Mouse (Mus musculus): Measurements from ENCODE around the gene Lamc2. TPM values are rescaled to one million over a fixed set of nuclear protein-coding genes. Genes with fewer than 3 reads are reported as not detected.

Gene Lamc2
- polyA plus RNA-seq (2014; fragmentation: Nextera tagmentation; extraction: Ambion mirVana) = 4.0 and 4.6 TPM in 2 replicates

DNA sequence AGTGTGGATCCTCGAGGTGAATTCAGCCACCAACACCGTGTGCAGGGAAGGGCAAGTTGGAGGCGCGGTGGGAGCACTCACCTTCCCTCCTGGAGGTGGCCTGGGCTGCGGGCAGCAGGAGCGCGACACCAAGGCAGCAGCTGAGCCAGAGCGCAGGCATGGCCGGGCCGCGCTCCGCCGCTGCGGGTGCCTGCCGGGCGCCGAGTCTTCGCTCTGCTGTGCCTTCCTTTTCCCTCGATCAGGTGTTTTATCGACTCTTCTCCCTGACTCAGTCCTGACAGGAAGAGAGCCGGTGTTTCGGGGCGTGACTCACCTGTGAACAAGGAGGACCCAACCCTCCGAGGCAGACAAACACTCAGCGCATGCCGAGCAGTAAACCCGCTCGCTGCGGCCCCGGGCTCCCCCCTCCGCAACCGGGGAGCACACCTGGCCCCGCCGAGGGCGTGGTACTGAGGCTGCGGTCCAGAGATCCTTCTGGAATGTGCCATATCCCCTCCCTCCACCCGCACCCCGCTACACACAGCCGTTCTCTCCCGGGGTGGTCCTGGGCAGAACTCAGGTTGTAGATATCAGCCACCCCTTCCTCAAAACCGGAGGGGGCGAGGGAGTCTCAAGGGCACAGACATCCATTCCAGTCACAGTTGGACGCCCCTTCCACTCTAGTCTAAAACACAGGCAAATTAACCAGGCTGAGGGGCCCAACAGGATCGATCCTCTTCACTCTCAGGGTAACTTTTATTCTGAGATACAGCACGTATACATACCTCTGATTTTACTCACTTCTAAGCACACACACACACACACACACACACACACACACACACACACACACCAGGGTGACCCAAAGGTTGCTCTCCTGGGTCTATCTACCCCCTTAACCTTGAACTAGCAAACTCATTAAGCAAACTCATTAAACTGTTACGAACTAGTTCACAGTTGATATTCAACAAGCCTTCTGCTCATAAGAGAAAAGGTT is at the start of gene Lamc2:
Lamc2 (minus strand) TSS at position 620 of the 976 bp plus-strand sequence.
- 3% methylated on average over 45 of the region's 46 CpGs for WGBS
- peak; percentile 58; the same call in 1 of the 2 replicates for ATAC-seq (replicated peaks; ENCODE audit: insufficient number of reproducible peaks, low FRiP score, low TSS enrichment, low read depth)
- Histone ChIP-seq H3K9ac (replicated peaks; ENCODE audit: low read length) (peak within 1 kb of the TSS; percentile 23), H3K9me3 (replicated peaks; ENCODE audit: control insufficient read depth, low read length) (no peaks in the 10 kb centered on the region), H3K4me3 (ENCODE audit: low read depth, low read length) (peak within 1 kb of the TSS; percentile 32), H3K27me3 (ENCODE audit: control insufficient read depth, insufficient read depth, low read length) (peaks cover 16% of the 10 kb centered on the region), H3K36me3 (replicated peaks; ENCODE audit: control insufficient read depth, insufficient read depth, low read depth, low read length) (no peaks in the 10 kb centered on the region), H3K4me2 (ENCODE audit: low read depth, low read length) (peak within 1 kb of the TSS; percentile 76), H3K4me1 (ENCODE audit: control insufficient read depth, insufficient read depth, low read length) (no peaks in the 10 kb centered on the region; the same call in 1 of the 2 replicates), H3K27ac (replicated peaks; ENCODE audit: low read depth, low read length) (no peak within 1 kb of the TSS)
- peak; percentile 49 for DNase-seq (ENCODE audit: low spot score)

DNA sequence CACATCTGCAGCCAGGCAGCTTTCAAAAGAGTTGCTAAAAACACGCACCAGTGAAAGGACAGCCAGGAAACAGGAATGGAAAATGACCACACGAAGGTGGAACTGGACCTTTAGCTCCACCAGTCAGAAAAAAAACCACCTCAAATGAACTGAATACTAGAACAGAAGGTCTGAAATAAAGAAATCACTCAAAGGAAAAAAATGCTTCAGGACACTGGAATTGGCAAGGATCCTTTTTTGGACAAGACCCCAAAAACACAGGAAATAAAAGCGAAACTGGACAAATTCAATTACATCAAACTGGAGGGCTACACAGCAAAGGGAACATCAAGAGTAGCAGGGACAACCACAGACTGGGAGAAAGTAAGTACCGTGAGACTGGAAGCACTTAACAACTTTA is 49.3 kb upstream of the Lamc2 start:
- H3K36me3 ChIP-seq (replicated peaks; ENCODE audit: control insufficient read depth, insufficient read depth, low read depth, low read length) = peaks cover 2% of the 10 kb centered on the region
- no peak overlapping the region for H3K4me2 ChIP-seq (ENCODE audit: low read depth, low read length)
- no peaks in the 10 kb centered on the region for H3K4me1 ChIP-seq (ENCODE audit: control insufficient read depth, insufficient read depth, low read length)
- no peaks in the 10 kb centered on the region for H3K27me3 ChIP-seq (ENCODE audit: control insufficient read depth, insufficient read depth, low read length)
- H3K4me3 ChIP-seq (ENCODE audit: low read depth, low read length) = no peak overlapping the region
- no peak overlapping the region for H3K9ac ChIP-seq (replicated peaks; ENCODE audit: low read length)
- H3K27ac ChIP-seq (replicated peaks; ENCODE audit: low read depth, low read length) = no peak overlapping the region
- ATAC-seq (replicated peaks; ENCODE audit: insufficient number of reproducible peaks, low FRiP score, low TSS enrichment, low read depth) (no peak), DNase-seq (ENCODE audit: low spot score) (no peak)
- WGBS = 84% methylated on average over 4 of the region's 4 CpGs
- H3K9me3 ChIP-seq (replicated peaks; ENCODE audit: control insufficient read depth, low read length) = no peaks in the 10 kb centered on the region

DNA sequence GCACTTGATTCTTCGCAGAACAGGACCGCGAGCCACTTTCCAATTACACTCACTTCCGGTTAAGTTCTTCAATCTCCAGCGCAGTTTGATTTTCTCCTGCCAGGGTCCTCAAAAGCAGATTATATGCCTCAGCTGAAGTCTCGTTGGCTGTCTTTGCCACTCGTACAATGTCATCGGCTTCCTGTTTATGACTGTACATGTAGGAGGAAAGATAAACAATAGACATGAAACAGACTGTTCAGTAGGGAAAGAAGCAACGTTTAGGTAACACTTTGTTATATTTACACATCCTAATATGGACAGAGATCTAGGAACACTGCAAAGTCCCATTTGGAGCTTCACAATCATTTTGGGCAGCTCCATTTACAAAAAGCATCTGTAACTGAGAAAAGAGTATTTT is 45.4 kb upstream of the Lamc2 start:
- 92% methylated on average over 9 of the region's 9 CpGs for WGBS
- Histone ChIP-seq H3K27me3 (ENCODE audit: control insufficient read depth, insufficient read depth, low read length) (no peaks in the 10 kb centered on the region), H3K4me2 (ENCODE audit: low read depth, low read length) (no peak overlapping the region), H3K4me3 (ENCODE audit: low read depth, low read length) (no peak overlapping the region), H3K4me1 (ENCODE audit: control insufficient read depth, insufficient read depth, low read length) (no peaks in the 10 kb centered on the region), H3K9ac (replicated peaks; ENCODE audit: low read length) (no peak overlapping the region), H3K27ac (replicated peaks; ENCODE audit: low read depth, low read length) (no peak overlapping the region), H3K36me3 (replicated peaks; ENCODE audit: control insufficient read depth, insufficient read depth, low read depth, low read length) (peaks cover 2% of the 10 kb centered on the region), H3K9me3 (replicated peaks; ENCODE audit: control insufficient read depth, low read length) (no peaks in the 10 kb centered on the region)
- ATAC-seq (replicated peaks; ENCODE audit: insufficient number of reproducible peaks, low FRiP score, low TSS enrichment, low read depth) = no peak
- no peak for DNase-seq (ENCODE audit: low spot score)

DNA sequence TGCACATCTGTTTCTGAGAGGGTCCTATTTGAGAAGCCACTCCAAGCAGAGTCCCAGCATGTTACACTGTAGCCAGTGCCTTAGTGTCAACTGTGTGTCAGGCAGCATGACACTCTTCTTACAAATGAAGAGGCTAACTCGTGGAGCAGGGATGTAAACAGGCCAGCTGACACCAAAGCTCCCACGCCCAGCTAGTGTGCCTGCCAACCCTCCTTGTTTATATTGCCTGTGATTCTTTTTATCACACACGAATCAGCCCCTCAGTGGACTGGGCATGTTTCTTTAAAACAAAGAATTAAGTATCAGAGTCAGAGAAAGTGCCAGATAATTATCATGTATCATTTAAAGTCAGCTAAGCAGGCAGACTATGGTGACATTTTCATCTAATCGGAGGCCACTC is 41.7 kb upstream of the Lamc2 start:
- Histone ChIP-seq H3K27me3 (ENCODE audit: control insufficient read depth, insufficient read depth, low read length) (no peaks in the 10 kb centered on the region), H3K9ac (replicated peaks; ENCODE audit: low read length) (no peak overlapping the region), H3K9me3 (replicated peaks; ENCODE audit: control insufficient read depth, low read length) (no peaks in the 10 kb centered on the region), H3K4me3 (ENCODE audit: low read depth, low read length) (no peak overlapping the region), H3K4me2 (ENCODE audit: low read depth, low read length) (no peak overlapping the region), H3K27ac (replicated peaks; ENCODE audit: low read depth, low read length) (no peak overlapping the region), H3K36me3 (replicated peaks; ENCODE audit: control insufficient read depth, insufficient read depth, low read depth, low read length) (peaks cover 2% of the 10 kb centered on the region; the same call in 1 of the 2 replicates), H3K4me1 (ENCODE audit: control insufficient read depth, insufficient read depth, low read length) (no peaks in the 10 kb centered on the region)
- DNase-seq (ENCODE audit: low spot score) (no peak), ATAC-seq (replicated peaks; ENCODE audit: insufficient number of reproducible peaks, low FRiP score, low TSS enrichment, low read depth) (no peak)
- WGBS = 83% methylated on average over 4 of the region's 4 CpGs

DNA sequence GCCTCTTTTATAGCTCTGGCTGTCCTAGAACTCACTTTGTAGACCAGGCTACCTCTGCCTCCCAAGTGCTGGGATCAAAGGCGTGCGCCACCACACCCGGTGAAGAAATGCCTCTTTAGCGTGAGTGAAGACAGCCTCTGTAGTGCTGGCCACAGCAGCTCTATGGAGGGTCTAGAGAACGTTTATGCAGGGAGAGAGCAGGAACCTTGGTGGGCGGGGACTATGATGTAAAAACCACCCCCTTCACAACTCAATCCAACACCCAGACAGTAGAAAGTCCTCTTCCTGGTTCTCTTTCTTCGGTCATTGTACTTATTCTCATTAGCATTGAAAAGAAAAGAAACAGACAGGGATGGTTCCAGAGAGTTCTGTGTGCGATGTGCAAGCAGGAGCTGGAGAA is 40.8 kb upstream of the Lamc2 start:
- ATAC-seq (replicated peaks; ENCODE audit: insufficient number of reproducible peaks, low FRiP score, low TSS enrichment, low read depth) = no peak
- H3K4me3 ChIP-seq (ENCODE audit: low read depth, low read length) = no peak overlapping the region
- no peak for DNase-seq (ENCODE audit: low spot score)
- H3K9ac ChIP-seq (replicated peaks; ENCODE audit: low read length) = no peak overlapping the region
- H3K36me3 ChIP-seq (replicated peaks; ENCODE audit: control insufficient read depth, insufficient read depth, low read depth, low read length) = peaks cover 2% of the 10 kb centered on the region; the same call in 1 of the 2 replicates
- no peaks in the 10 kb centered on the region for H3K9me3 ChIP-seq (replicated peaks; ENCODE audit: control insufficient read depth, low read length)
- 91% methylated on average over 8 of the region's 8 CpGs for WGBS
- no peak overlapping the region for H3K4me2 ChIP-seq (ENCODE audit: low read depth, low read length)
- H3K27me3 ChIP-seq (ENCODE audit: control insufficient read depth, insufficient read depth, low read length) = no peaks in the 10 kb centered on the region
- H3K4me1 ChIP-seq (ENCODE audit: control insufficient read depth, insufficient read depth, low read length) = no peaks in the 10 kb centered on the region
- H3K27ac ChIP-seq (replicated peaks; ENCODE audit: low read depth, low read length) = no peak overlapping the region

DNA sequence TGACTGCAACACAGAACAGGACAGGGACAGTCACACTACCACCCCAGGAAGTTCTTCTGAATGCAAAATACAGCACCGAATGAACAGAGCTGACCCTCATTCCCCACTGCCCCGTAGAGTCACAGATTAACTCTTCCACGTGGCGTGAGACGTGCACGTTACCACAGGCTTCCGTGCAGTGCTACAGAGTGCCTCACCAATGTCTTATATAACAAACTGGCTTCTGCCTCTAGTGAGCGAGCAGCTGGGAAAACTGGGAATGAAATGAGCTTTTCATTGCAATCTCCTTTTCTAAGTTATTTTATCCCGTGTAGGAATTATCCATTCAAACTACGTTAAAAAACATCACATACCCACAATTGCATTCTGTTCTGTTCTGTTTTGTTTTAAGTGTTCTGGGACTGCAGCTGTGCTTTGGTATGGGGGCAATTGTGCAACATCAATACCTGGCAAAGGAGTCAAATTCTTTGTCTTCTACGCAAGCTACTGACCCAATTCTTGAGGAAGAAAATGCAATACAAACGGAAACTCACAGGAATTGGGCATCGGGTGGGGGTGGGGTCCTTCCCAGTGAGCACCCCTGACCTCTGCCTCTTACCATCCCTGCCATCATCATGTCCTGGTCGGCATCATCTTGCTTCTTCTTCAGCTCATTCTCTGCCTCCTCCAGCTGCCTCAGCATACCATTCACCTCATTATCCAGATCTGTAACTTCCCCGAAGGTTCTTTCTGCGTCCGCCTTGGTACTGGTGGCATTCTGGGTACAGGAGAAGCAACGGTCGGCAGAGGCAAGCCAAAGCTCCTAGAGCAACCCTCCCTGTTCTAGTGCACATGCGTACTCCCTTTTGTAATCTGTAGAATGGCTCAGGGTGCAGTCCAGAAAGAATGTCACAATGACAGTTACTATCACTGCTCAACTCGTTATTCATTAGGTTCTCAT is 39.8 kb upstream of the Lamc2 start:
- H3K27me3 ChIP-seq (ENCODE audit: control insufficient read depth, insufficient read depth, low read length) = no peaks in the 10 kb centered on the region
- no peak overlapping the region for H3K4me2 ChIP-seq (ENCODE audit: low read depth, low read length)
- DNase-seq (ENCODE audit: low spot score) = no peak
- no peak overlapping the region for H3K9ac ChIP-seq (replicated peaks; ENCODE audit: low read length)
- H3K4me3 ChIP-seq (ENCODE audit: low read depth, low read length) = no peak overlapping the region
- no peak for ATAC-seq (replicated peaks; ENCODE audit: insufficient number of reproducible peaks, low FRiP score, low TSS enrichment, low read depth)
- no peaks in the 10 kb centered on the region for H3K4me1 ChIP-seq (ENCODE audit: control insufficient read depth, insufficient read depth, low read length)
- no peaks in the 10 kb centered on the region; the same call in 1 of the 2 replicates for H3K36me3 ChIP-seq (replicated peaks; ENCODE audit: control insufficient read depth, insufficient read depth, low read depth, low read length)
- H3K27ac ChIP-seq (replicated peaks; ENCODE audit: low read depth, low read length) = no peak overlapping the region
- no peaks in the 10 kb centered on the region for H3K9me3 ChIP-seq (replicated peaks; ENCODE audit: control insufficient read depth, low read length)
- 90% methylated on average over 21 of the region's 21 CpGs for WGBS

GRCm38 (mm10) chr1:153224331-153224730 is 38.1 kb upstream of the Lamc2 start:
- Histone ChIP-seq H3K36me3 (replicated peaks; ENCODE audit: control insufficient read depth, insufficient read depth, low read depth, low read length) (no peaks in the 10 kb centered on the region; the same call in 1 of the 2 replicates), H3K9me3 (replicated peaks; ENCODE audit: control insufficient read depth, low read length) (no peaks in the 10 kb centered on the region), H3K4me2 (ENCODE audit: low read depth, low read length) (no peak overlapping the region), H3K27ac (replicated peaks; ENCODE audit: low read depth, low read length) (no peak overlapping the region), H3K4me3 (ENCODE audit: low read depth, low read length) (no peak overlapping the region), H3K4me1 (ENCODE audit: control insufficient read depth, insufficient read depth, low read length) (no peaks in the 10 kb centered on the region), H3K9ac (replicated peaks; ENCODE audit: low read length) (no peak overlapping the region), H3K27me3 (ENCODE audit: control insufficient read depth, insufficient read depth, low read length) (no peaks in the 10 kb centered on the region)
- ATAC-seq (replicated peaks; ENCODE audit: insufficient number of reproducible peaks, low FRiP score, low TSS enrichment, low read depth) (no peak), DNase-seq (ENCODE audit: low spot score) (no peak)
- 65% methylated on average over 5 of the region's 5 CpGs for WGBS
